Mouse (Mus musculus) liver, postnatal 0 days (tissue): ENCODE data around the gene Nrip3.

Experiments
- CTCF ChIP-seq: sonication (generic); IDR thresholded peaks from 2 replicates; pipeline ENCODE4 v1.5.1; 2016; ENCODE audit warnings: antibody characterized with exemption, low read depth
- EP300 ChIP-seq: IDR thresholded peaks from 2 replicates; pipeline ENCODE4 v1.6.1; 2016; ENCODE audit warnings: antibody characterized with exemption, low read depth, mild to moderate bottlenecking

DNA sequence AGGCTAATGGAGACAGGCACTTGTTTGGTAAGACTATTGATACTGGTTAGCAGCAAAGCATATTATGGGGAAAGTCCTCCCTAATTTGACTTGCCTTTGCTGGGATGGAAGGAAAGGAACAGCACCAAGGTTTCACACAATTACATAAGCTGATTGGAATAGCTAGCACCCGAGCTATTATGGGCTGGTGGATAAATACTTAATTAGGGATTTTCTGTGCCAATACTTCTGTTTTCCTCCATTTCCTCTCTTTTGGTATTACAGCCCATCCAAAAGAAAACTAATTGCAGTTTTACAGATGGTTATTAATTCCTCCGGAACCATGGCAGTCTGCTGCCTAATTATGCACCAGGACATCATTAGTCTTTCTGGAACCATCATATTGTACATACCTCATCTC, 17.8 kb downstream of the Nrip3 start:
- TF ChIP-seq CTCF (no peak), EP300 (no peak)
